Mouse (Mus musculus): ENCODE data around the gene Dyrk3.

- TF ChIP-seq CTCF (IDR thresholded peaks at IDR 0.05; ENCODE audit: borderline replicate concordance, insufficient read depth, low read length) (no peak), POLR2A (IDR thresholded peaks at IDR 0.05; ENCODE audit: low read depth, low read length) (no peak)
These were observed 42.6 kb downstream of the Dyrk3 start for GRCm38 (mm10) chr1:131095574-131095973.
